Mouse (Mus musculus) heart, postnatal 25 days (tissue): ENCODE results near the gene Mief1. TPM values are rescaled to one million over a fixed set of nuclear protein-coding genes. Genes with fewer than 3 reads are reported as not detected.

Experiments
- DNase-seq: peaks from one replicate; pipeline ENCODE4 v3.0.0; 2022; ENCODE audit warnings: low spot score
- intact Hi-C: fragments of 180-260 bp; cut with DNase I; formaldehyde crosslinking; loops from one replicate; pipeline ENCODE4 v1.15.1; 2025
- total RNA-seq, 2 experiments: library from RNA; stranded (reverse); gene quantifications; 2 replicates each; pipeline ENCODE4 v1.2.3; 2021

Mief1 gene
- 10 to 100 TPM; 29.2 to 32.3 TPM for total RNA-seq

DNA sequence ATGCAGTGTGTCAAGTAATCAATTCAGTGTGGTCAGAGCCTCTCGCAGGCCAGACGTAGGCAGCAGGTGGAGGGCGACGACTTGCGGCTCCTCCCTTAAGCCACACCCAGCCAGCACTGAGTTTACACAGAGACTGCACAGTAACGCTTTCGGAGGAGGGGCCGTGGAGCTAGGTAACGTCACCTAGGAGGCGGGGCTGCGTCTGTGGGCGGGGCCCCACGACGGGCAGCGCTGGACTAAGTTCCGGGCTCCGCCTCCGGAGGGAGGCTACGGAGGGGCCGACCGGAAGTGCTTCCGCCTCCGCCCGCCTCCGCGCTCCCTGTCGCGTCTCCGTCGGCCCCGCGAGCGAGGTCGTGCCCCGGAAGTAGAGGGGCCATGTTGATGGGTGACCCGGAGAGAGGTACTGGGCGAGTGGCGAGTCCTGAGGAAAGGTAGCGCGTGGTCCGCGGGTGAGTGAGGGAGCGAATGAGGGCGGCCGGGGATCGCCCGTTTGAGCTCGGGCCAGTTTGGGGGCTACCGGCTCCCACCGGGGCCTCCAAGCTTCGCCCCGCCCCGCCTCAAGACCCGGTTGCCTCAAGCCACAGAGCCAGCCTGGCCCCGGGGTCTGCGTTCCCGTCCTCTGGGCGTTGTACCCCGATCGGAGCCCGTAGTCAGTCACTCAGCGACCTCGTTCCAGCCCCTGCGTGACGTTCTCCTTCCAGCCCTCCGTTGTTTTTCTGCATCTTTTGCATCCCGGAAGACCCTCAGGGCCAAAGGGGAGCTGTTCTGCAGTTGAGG is at the start of gene Mief1:
Mief1 (plus strand) TSS at position 286 of the 777 bp plus-strand sequence.
- intact Hi-C loops = no loop called here
- peak; percentile 96 for DNase-seq

GRCm38 (mm10) chr15:80188927-80189326 is 44.9 kb upstream of the Mief1 start:
- intact Hi-C loops = no loop called here
- DNase-seq = no peak

DNA sequence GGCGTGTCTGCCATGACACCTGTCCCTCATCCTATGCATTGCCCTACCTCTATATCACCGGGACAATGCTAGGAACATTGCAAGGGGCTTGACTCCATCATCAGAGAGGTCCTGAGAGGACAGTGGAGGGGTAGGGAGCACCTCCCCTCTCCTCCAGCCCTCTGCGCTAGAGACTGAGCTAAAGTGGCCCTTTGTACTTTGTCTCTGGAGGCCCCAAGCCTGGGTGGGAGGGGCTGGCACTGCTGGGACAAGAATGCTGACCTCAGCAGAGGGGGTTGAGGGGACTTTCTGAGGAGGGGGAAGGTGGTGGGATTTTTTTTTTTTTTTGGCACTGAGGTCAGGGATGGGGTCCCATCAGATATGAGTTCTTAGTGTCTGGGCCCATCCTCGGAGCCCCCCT is 43.7 kb upstream of the Mief1 start:
- DNase-seq = no peak
- intact Hi-C loops = no loop called here

DNA sequence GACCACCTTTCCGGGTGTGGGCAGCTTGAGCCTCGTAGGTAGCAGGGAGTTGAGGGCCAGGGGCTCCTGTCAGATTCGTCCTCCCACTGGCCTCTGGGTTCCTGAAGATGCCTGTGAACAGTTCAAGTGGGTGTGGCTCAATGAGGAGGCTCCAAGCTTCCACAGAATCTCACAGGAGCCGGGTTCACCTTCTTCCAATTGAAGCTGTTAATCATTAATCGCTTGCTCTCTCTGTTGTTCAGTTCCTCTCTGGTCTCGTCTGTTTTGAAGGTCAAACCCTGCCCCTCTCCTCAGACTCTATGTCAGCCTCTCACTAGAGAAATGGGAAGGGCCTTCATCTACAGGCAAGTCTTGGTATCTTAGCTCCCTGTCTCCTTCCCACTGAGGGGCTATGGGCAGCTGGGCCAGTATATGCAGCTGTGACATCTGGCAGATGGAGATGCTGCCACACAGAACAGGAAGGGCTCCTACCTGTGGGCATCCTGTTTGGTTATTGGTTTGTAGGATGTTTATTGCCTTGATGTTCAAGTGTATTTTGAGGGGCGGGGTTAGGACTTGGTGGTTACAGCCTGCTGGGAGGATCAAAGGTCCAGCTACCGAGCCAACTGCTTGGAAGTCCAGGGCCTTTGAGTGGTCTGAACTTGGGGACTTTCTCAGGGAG is 42.1 kb upstream of the Mief1 start:
- intact Hi-C loops = no loop called here
- no peak for DNase-seq

DNA sequence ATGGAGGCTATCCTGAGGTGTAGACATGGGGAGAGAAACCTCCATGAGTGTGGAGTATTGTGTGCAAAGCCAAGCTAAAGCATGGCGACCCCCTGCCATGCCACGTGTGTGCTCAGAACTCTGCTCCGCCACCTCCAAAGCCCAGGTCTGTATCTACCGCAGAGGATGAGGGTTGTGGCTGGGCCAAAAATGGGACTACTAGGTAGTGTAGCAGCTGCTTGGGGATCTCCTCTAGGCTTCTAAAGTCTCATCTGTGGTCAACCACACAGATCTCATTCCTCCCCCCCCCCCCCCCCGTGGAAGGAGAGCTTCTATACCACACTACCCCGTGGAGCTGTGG is 41.6 kb upstream of the Mief1 start:
- no peak for DNase-seq
- intact Hi-C loops = no loop called here

GRCm38 (mm10) chr15:80192847-80193246 is 41.0 kb upstream of the Mief1 start:
- intact Hi-C loops = no loop called here
- no peak for DNase-seq

DNA sequence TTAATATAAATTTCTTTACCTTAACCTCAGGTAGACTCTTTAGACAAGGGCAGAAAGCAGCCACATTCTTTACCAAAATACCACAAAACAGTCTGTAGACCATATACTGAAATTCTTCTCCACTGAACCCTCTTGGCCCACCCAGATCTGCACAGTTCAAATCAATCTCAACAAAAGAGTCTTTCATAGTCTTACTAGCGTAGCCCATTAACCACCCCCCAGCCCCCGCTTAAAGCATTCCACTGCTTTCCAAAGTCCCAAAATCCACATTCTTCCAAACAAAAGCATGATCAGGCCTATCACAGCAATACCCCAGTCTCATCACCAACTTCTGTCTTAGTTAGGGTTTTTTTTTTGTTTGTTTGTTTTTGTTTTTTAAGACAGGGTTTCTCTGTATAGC is 34.3 kb upstream of the Mief1 start:
- no peak for DNase-seq
- intact Hi-C loops = no loop called here

GRCm38 (mm10) chr15:80202111-80202775 is 31.6 kb upstream of the Mief1 start:
- DNase-seq = no peak
- intact Hi-C loops = no loop called here

DNA sequence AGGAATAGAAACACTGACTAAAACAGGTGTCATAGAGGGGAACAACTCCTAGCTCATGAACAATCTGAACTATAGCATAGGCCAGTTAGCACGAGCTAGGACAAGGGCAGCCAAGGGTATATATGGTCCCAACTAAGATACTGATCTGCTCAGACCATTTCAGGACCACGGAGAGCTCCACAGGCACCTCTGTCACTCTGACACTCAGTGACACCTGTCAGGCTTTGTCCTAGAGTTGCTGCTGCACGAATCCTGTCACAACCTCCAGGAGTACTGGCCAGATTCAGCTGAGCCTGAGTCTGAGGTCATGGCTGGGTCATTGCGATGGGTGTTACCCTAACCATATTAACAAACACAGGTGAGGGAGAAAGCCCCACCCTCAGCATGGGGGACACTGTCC is 30.4 kb upstream of the Mief1 start:
- intact Hi-C loops = no loop called here
- no peak for DNase-seq

DNA sequence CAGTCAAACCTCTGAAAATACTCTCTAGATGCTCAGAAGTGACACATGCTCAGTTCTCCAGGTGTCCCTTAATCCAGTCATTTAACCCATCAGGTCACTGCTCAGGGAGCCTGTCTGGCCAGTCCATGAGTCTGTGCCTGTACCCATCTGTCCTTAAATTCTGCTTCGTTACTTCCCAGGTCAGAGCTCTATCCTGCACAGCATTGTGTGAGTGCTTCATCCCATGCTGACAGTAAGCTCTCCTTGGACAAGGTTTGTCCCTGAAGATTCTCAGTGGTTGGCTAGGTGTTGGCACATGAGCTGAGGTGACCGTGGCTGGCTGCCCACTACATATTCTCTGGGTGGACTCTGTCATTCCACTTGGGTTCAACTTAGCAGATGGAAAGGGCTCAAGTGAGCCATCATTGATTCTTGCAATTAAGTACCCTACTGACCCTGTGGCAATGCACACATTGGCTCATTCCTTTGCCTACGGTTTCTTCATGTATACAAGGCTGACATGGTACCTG is 27.7 kb upstream of the Mief1 start:
- DNase-seq = no peak
- intact Hi-C loops = no loop called here

DNA sequence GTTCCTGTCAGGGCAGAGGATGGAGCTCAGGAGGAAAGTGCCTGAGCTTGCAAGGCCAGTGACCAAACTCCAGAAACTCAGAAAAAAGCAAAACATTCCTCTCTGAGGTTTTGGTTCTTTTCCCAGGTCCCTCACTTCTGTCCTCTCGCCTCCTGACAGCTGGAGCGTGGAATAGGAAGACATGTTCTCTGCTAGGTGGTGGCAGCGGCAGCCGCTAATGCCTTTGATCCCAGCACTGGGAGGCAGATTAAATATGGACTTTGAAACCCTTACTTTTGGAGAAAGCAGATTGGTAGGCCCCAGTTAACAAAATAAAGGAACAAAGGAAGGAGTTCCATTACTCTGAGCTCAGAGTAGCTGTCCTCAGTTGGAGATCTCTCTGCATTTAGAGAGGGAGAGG is 25.4 kb upstream of the Mief1 start:
- intact Hi-C loops = no loop called here

GRCm38 (mm10) chr15:80213688-80214087 is 20.1 kb upstream of the Mief1 start:
- intact Hi-C loops = no loop called here
- no peak for DNase-seq

More for the DNA sequence above, 25.4 kb upstream of the Mief1 start:
- DNase-seq = no peak

- intact Hi-C loops = no loop called here
- no peak for DNase-seq
Observed at GRCm38 (mm10) chr15:80215716-80216479, 17.9 kb upstream of the Mief1 start.

DNA sequence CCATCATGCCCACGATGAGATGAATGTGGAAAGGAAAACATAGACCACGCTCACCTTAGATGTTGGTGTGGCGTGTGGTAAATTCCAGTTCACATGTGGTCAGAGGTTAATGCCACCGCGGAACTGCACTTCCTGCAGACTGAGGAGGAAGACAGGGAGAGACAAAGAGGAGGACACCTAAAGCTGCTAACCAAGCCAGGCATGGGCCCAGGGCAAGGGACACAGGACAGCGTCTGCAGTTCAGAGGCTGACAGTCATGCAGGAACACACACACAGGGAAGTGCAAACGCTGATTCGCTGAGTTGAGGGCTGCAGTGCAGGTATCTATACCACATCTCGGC is 17.4 kb upstream of the Mief1 start:
- intact Hi-C loops = no loop called here
- DNase-seq = no peak

DNA sequence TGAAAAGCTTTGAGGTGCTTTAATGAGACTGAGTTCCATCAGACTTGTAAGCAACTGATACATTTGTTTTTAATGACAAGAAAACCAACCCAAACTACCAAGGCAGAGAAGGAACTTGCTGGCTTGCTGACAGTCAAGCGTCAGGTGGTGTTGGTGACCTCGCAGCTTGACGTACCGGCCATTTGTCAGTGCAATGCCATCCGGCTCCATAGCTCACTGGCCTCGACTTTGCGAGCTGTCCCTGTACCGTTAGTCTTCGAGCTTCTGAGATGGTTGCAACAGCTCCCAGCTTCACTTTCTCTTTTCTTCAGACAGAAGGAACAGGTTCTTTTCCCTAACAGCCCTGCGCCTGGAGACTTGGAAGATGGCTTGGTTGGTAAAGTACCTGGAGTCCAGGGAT is 16.3 kb upstream of the Mief1 start:
- intact Hi-C loops = no loop called here

GRCm38 (mm10) chr15:80219211-80219610 is 14.6 kb upstream of the Mief1 start:
- DNase-seq = no peak
- intact Hi-C loops = no loop called here

More for the DNA sequence above, 16.3 kb upstream of the Mief1 start:
- DNase-seq = no peak

GRCm38 (mm10) chr15:80219705-80220657 is 13.8 kb upstream of the Mief1 start:
- intact Hi-C loops = loop anchor here (5.0 to 10.0 kb wide), 2 partner anchors 128 to 275 kb away; partner anchors contain the start of genes Rpl3 and Syngr1
- no peak for DNase-seq

GRCm38 (mm10) chr15:80221031-80221430 is 12.8 kb upstream of the Mief1 start:
- intact Hi-C loops = loop anchor here (5.0 to 10.0 kb wide), 2 partner anchors 129 to 276 kb away; partner anchors contain the start of genes Rpl3 and Syngr1
- DNase-seq = no peak

DNA sequence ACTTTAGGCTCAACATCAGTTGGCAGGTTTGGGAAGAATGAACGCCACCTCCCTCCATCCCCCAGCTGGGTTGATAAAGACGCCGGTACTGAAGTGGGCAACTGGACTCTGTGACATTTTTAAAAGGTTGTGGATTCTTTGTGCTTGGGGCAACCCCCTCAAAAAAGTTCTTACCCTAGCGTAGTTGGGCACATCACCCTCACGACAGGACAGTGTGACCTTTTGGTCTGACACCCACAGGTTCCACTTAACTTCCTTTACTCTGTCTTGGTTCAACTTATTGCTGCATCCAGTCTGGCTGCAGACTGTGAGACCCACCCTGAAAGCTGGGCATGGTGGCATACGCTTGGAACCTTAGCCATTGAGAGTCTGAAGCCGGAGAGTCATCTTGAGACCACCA is 10.1 kb upstream of the Mief1 start:
- DNase-seq = no peak
- intact Hi-C loops = loop anchor here (5.0 to 10.0 kb wide), 2 partner anchors 131 to 279 kb away; partner anchors contain the start of genes Rpl3 and Syngr1
